Mouse (Mus musculus) heart, embryonic 11.5 days (tissue): ENCODE measurements around the gene Vrk2. TPM values are rescaled to one million over a fixed set of nuclear protein-coding genes. Genes with fewer than 3 reads are reported as not detected.

Source experiments
- polyA plus RNA-seq: library from polyadenylated mRNA; unstranded; fragments of >200 nt; fragmentation: Nextera tagmentation; extraction: Ambion mirVana; gene quantifications from 2 replicates; pipeline ENCODE4 v1.2.1, GENCODE M21; 2014

The Vrk2 gene
- polyA plus RNA-seq, 1 experiment from 2014 or later: 20.5 TPM

Other genes with a start within 250 kb of the Vrk2 start
- 24.9 and 26.4 TPM in 2 replicates for gene Fancl, start 207.9 kb downstream of the Vrk2 start, polyA plus RNA-seq
- gene Gm6899, start 758 bp downstream of the Vrk2 start, polyA plus RNA-seq: 0.39 TPM in 1 of 2 replicates, not detected in the other